Mouse (Mus musculus) hindbrain, postnatal 0 days (tissue): Measurements from ENCODE around the gene Fam3b. TPM values are rescaled to one million over a fixed set of nuclear protein-coding genes. Genes with fewer than 3 reads are reported as not detected.

Source experiments
- ATAC-seq: fragments of 200-750 bp; cut with Nextera tagmentation; 2 replicates; pipeline ENCODE4 v1.8.0; 2017; ENCODE audit warnings: mild to moderate bottlenecking, moderate TSS enrichment, moderate library complexity
- DNase-seq: peaks from one replicate; pipeline ENCODE4 v3.0.0-alpha.2; 2015; ENCODE audit warnings: low spot score
- H3K27ac ChIP-seq: fragments of 300-500 bp; sonication (generic); 2 replicates; pipeline ENCODE4 v1.5.1; 2014; ENCODE audit warnings: mild to moderate bottlenecking
- H3K27me3 ChIP-seq: fragments of 300-500 bp; sonication (generic); 2 replicates; pipeline ENCODE4 v1.6.1; 2014; ENCODE audit warnings: low read length, mixed read lengths; ENCODE audit not compliant: insufficient read depth
- H3K36me3 ChIP-seq: fragments of 300-500 bp; sonication (generic); 2 replicates; pipeline ENCODE4 v1.6.1; 2014; ENCODE audit warnings: low read length, mixed read lengths; ENCODE audit not compliant: insufficient read depth
- H3K4me1 ChIP-seq: fragments of 300-500 bp; sonication (generic); 2 replicates; pipeline ENCODE4 v1.6.1; 2014; ENCODE audit warnings: antibody characterized with exemption, low read length, mixed read lengths; ENCODE audit not compliant: insufficient read depth
- H3K4me2 ChIP-seq: fragments of 300-500 bp; sonication (generic); 2 replicates; pipeline ENCODE4 v1.6.1; 2014; ENCODE audit warnings: low read depth, mild to moderate bottlenecking, low read length, moderate library complexity, mixed read lengths
- H3K4me3 ChIP-seq: fragments of 300-500 bp; sonication (generic); 2 replicates; pipeline ENCODE4 v1.5.1; 2014; ENCODE audit warnings: low read length
- H3K9ac ChIP-seq: fragments of 300-500 bp; sonication (generic); replicated peaks from 2 replicates; pipeline ENCODE4 v1.6.1; 2014; ENCODE audit warnings: mild to moderate bottlenecking, low read length, moderate library complexity, mixed read lengths
- H3K9me3 ChIP-seq: fragments of 300-500 bp; sonication (generic); 2 replicates; pipeline ENCODE4 v1.6.1; 2016; ENCODE audit warnings: low read length, mixed read lengths
- CTCF ChIP-seq: IDR thresholded peaks from 2 replicates; pipeline ENCODE4 v1.5.1; 2016; ENCODE audit warnings: antibody characterized with exemption, control low read depth, low read depth
- WGBS: fragments of 180-500 bp; shearing (Covaris S2); extraction: QIAGEN DNeasy Blood & Tissue Kit; methylation state at CpG from one replicate; pipeline ENCODE4 v1.1.7; 2014; 5-methylcytosine and 5-hydroxymethylcytosine counted together
- polyA plus RNA-seq: library from polyadenylated mRNA; unstranded; fragments of >200 nt; fragmentation: Nextera tagmentation; extraction: Ambion mirVana; gene quantifications from 2 replicates; pipeline ENCODE4 v1.2.1, GENCODE M21; 2015
- total RNA-seq: library from RNA; depleted of rRNA; stranded (reverse); fragments of >200 nt; gene quantifications from 2 replicates; pipeline ENCODE4 v1.2.3, GENCODE M21; 2014; rRNA removed

Gene Fam3b
- total and polyA plus RNA-seq, 2 experiments from 2014 or later: not detected

- ATAC-seq (no peak), DNase-seq (no peak)
- Histone ChIP-seq H3K9me3 (no peaks in the 10 kb centered on the region), H3K9ac (no peak overlapping the region), H3K27me3 (no peaks in the 10 kb centered on the region), H3K36me3 (no peaks in the 10 kb centered on the region), H3K4me2 (no peak overlapping the region), H3K27ac (no peak overlapping the region), H3K4me3 (no peak overlapping the region), H3K4me1 (no peaks in the 10 kb centered on the region)
- 67% methylated on average over 4 of the region's 4 CpGs for WGBS
- no peak for TF ChIP-seq CTCF
Observed at GRCm38 (mm10) chr16:97431328-97431727, 83.3 kb downstream of the Fam3b start.

- 93% methylated on average over 4 of the region's 4 CpGs for WGBS
- Histone ChIP-seq H3K9ac (no peak overlapping the region), H3K36me3 (no peaks in the 10 kb centered on the region), H3K27me3 (no peaks in the 10 kb centered on the region), H3K27ac (no peak overlapping the region), H3K4me2 (no peak overlapping the region), H3K4me3 (no peak overlapping the region), H3K4me1 (no peaks in the 10 kb centered on the region), H3K9me3 (no peaks in the 10 kb centered on the region)
- DNase-seq (no peak), ATAC-seq (no peak)
- TF ChIP-seq CTCF: no peak
Observed at GRCm38 (mm10) chr16:97430091-97430490, 84.5 kb downstream of the Fam3b start.

- no peaks in the 10 kb centered on the region for H3K4me1 ChIP-seq
- WGBS: 84% methylated on average over 3 of the region's 3 CpGs
- DNase-seq: no peak
- no peaks in the 10 kb centered on the region for H3K27me3 ChIP-seq
- H3K36me3 ChIP-seq: no peaks in the 10 kb centered on the region
- H3K27ac ChIP-seq: no peak overlapping the region
- H3K4me2 ChIP-seq: no peak overlapping the region
- H3K9ac ChIP-seq: no peak overlapping the region
- TF ChIP-seq CTCF: no peak
- no peaks in the 10 kb centered on the region for H3K9me3 ChIP-seq
- ATAC-seq: no peak
- no peak overlapping the region for H3K4me3 ChIP-seq
Observed at GRCm38 (mm10) chr16:97428026-97428425, 86.6 kb downstream of the Fam3b start.

- H3K9me3 ChIP-seq: no peaks in the 10 kb centered on the region
- H3K4me2 ChIP-seq: no peak overlapping the region
- no peak for TF ChIP-seq CTCF
- H3K4me1 ChIP-seq: no peaks in the 10 kb centered on the region
- WGBS: 72% methylated on average over 1 of the region's 1 CpGs
- no peak overlapping the region for H3K4me3 ChIP-seq
- ATAC-seq (no peak), DNase-seq (no peak)
- H3K27me3 ChIP-seq: no peaks in the 10 kb centered on the region
- H3K9ac ChIP-seq: no peak overlapping the region
- H3K36me3 ChIP-seq: no peaks in the 10 kb centered on the region
- no peak overlapping the region for H3K27ac ChIP-seq
Observed at GRCm38 (mm10) chr16:97423627-97424026, 91.0 kb downstream of the Fam3b start.

GRCm38 (mm10) chr16:97421671-97422070, 92.9 kb downstream of the Fam3b start:
- no peak for DNase-seq
- H3K27ac ChIP-seq: no peak overlapping the region
- H3K4me3 ChIP-seq: no peak overlapping the region
- H3K36me3 ChIP-seq: no peaks in the 10 kb centered on the region
- no peak overlapping the region for H3K4me2 ChIP-seq
- H3K9me3 ChIP-seq: no peaks in the 10 kb centered on the region
- H3K4me1 ChIP-seq: no peaks in the 10 kb centered on the region
- no peaks in the 10 kb centered on the region for H3K27me3 ChIP-seq
- 68% methylated on average over 6 of the region's 6 CpGs for WGBS
- no peak for TF ChIP-seq CTCF
- no peak overlapping the region for H3K9ac ChIP-seq
- ATAC-seq: no peak

Other genes with a start within 250 kb of the Fam3b start
- 1.5 and 2.7 TPM in 2 replicates for gene Bace2, start 158.1 kb downstream of the Fam3b start, total RNA-seq
- gene Bace2, start 158.1 kb downstream of the Fam3b start, polyA plus RNA-seq: 6.1 and 9.1 TPM in 2 replicates
- gene Mx1, start 51.9 kb downstream of the Fam3b start, total RNA-seq: 0.42 and 0.86 TPM in 2 replicates
- gene Mx1, start 51.9 kb downstream of the Fam3b start, polyA plus RNA-seq: 0.21 TPM in 1 of 2 replicates, not detected in the other
- not detected in 2 replicates for gene Tmprss2, start 96.4 kb upstream of the Fam3b start, total RNA-seq
- gene Tmprss2, start 96.4 kb upstream of the Fam3b start, polyA plus RNA-seq: 0.04 and 0.30 TPM in 2 replicates
- 0.25 and 1.4 TPM in 2 replicates for gene Ripk4, start 249.0 kb upstream of the Fam3b start, total RNA-seq
- gene Ripk4, start 249.0 kb upstream of the Fam3b start, polyA plus RNA-seq: 0.53 and 0.69 TPM in 2 replicates